Mouse (Mus musculus) thymus, adult 2 months (tissue): ENCODE data around the gene Map1b. TPM values are rescaled to one million over a fixed set of nuclear protein-coding genes. Genes with fewer than 3 reads are reported as not detected.

ENCODE experiments used
- DNase-seq: peaks from one replicate; pipeline ENCODE4 v3.0.0; 2021
- H3K27ac ChIP-seq: fragments of 200-500 bp; 2 replicates; pipeline ENCODE4 v1.5.1; 2012; ENCODE audit warnings: low read length, control low read depth; ENCODE audit not compliant: control insufficient read depth, insufficient read depth
- H3K27me3 ChIP-seq: fragments of 200-500 bp; 2 replicates; pipeline ENCODE4 v1.6.1; 2012; ENCODE audit warnings: mild to moderate bottlenecking, low read length, moderate library complexity, mixed read lengths; ENCODE audit not compliant: control insufficient read depth, insufficient read depth
- H3K36me3 ChIP-seq: fragments of 200-500 bp; 2 replicates; pipeline ENCODE4 v1.6.1; 2012; ENCODE audit warnings: mild to moderate bottlenecking, low read length, moderate library complexity; ENCODE audit not compliant: control insufficient read depth, insufficient read depth
- H3K4me1 ChIP-seq: fragments of 200-500 bp; replicated peaks from 2 replicates; pipeline ENCODE4 v1.6.1; 2012; ENCODE audit warnings: low read length; ENCODE audit not compliant: control insufficient read depth, insufficient read depth
- H3K4me3 ChIP-seq: fragments of 200-500 bp; 2 replicates; pipeline ENCODE4 v1.5.1; 2012; ENCODE audit warnings: mild to moderate bottlenecking, low read length, control low read depth, moderate library complexity; ENCODE audit not compliant: control insufficient read depth, insufficient read depth
- CTCF ChIP-seq: fragments of 200-500 bp; IDR thresholded peaks from 2 replicates; pipeline ENCODE4 v1.5.1; 2012; ENCODE audit warnings: mild to moderate bottlenecking, control low read depth, low read length, moderate library complexity, borderline replicate concordance; ENCODE audit not compliant: control insufficient read depth, poor library complexity, insufficient read depth; ENCODE audit errors: extremely low read depth
- POLR2A ChIP-seq: fragments of 200-500 bp; IDR thresholded peaks from 2 replicates; pipeline ENCODE4 v1.6.1; 2012; ENCODE audit warnings: mild to moderate bottlenecking, low read length, control low read depth, moderate library complexity; ENCODE audit not compliant: control insufficient read depth, poor library complexity, insufficient read depth; ENCODE audit errors: extremely low read depth
- WGBS: fragments of 180-500 bp; shearing (Covaris S2); methylation state at CpG from one replicate; pipeline ENCODE4 v1.1.7; 2018; 5-methylcytosine and 5-hydroxymethylcytosine counted together
- polyA plus RNA-seq: library from polyadenylated mRNA; depleted of rRNA; stranded (reverse); fragments of >200 nt; gene quantifications from 2 replicates; pipeline ENCODE4 v1.2.3, GENCODE M21; 2012

The Map1b gene
- polyA plus RNA-seq, 1 experiment: 0.92 TPM

GRCm38 (mm10) chr13:99444880-99445279, 71.5 kb downstream of the Map1b start:
- Histone ChIP-seq H3K4me3 (no peak overlapping the region), H3K36me3 (no peaks in the 10 kb centered on the region), H3K27me3 (no peaks in the 10 kb centered on the region), H3K27ac (no peak overlapping the region), H3K4me1 (no peaks in the 10 kb centered on the region)
- TF ChIP-seq POLR2A (no peak), CTCF (no peak)
- 4% methylated on average over 6 of the region's 6 CpGs for WGBS
- no peak for DNase-seq

GRCm38 (mm10) chr13:99444431-99444871, 71.9 kb downstream of the Map1b start:
- 47% methylated on average over 10 of the region's 10 CpGs for WGBS
- no peak for TF ChIP-seq POLR2A
- TF ChIP-seq CTCF: no peak
- no peak for DNase-seq
- Histone ChIP-seq H3K36me3 (no peaks in the 10 kb centered on the region), H3K4me1 (no peaks in the 10 kb centered on the region), H3K27ac (no peak overlapping the region), H3K27me3 (no peaks in the 10 kb centered on the region), H3K4me3 (no peak overlapping the region)

- Histone ChIP-seq H3K4me1 (no peaks in the 10 kb centered on the region), H3K4me3 (no peak overlapping the region), H3K27ac (no peak overlapping the region), H3K27me3 (no peaks in the 10 kb centered on the region), H3K36me3 (no peaks in the 10 kb centered on the region)
- WGBS: 93% methylated on average over 7 of the region's 7 CpGs
- TF ChIP-seq CTCF: no peak
- no peak for TF ChIP-seq POLR2A
- DNase-seq: no peak
Observed at GRCm38 (mm10) chr13:99443484-99444175, 72.7 kb downstream of the Map1b start.

GRCm38 (mm10) chr13:99442434-99443249, 73.7 kb downstream of the Map1b start:
- DNase-seq: no peak
- no peak overlapping the region for H3K27ac ChIP-seq
- 94% methylated on average over 12 of the region's 12 CpGs for WGBS
- no peaks in the 10 kb centered on the region for H3K4me1 ChIP-seq
- H3K27me3 ChIP-seq: no peaks in the 10 kb centered on the region
- TF ChIP-seq POLR2A (no peak), CTCF (no peak)
- no peaks in the 10 kb centered on the region for H3K36me3 ChIP-seq
- no peak overlapping the region for H3K4me3 ChIP-seq

- no peaks in the 10 kb centered on the region for H3K27me3 ChIP-seq
- TF ChIP-seq CTCF (no peak), POLR2A (no peak)
- no peaks in the 10 kb centered on the region for H3K36me3 ChIP-seq
- H3K4me3 ChIP-seq: no peak overlapping the region
- no peak for DNase-seq
- no peaks in the 10 kb centered on the region for H3K4me1 ChIP-seq
- 92% methylated on average over 18 of the region's 18 CpGs for WGBS
- no peak overlapping the region for H3K27ac ChIP-seq
Observed at GRCm38 (mm10) chr13:99441700-99442433, 74.5 kb downstream of the Map1b start.

GRCm38 (mm10) chr13:99440228-99440627, 76.1 kb downstream of the Map1b start:
- Histone ChIP-seq H3K4me3 (no peak overlapping the region), H3K27ac (no peak overlapping the region), H3K4me1 (no peaks in the 10 kb centered on the region), H3K27me3 (no peaks in the 10 kb centered on the region), H3K36me3 (no peaks in the 10 kb centered on the region)
- 96% methylated on average over 2 of the region's 2 CpGs for WGBS
- no peak for DNase-seq
- TF ChIP-seq CTCF (no peak), POLR2A (no peak)
